ENCODE assay signal across 31 mouse cellular contexts in the genomic region with DNA sequence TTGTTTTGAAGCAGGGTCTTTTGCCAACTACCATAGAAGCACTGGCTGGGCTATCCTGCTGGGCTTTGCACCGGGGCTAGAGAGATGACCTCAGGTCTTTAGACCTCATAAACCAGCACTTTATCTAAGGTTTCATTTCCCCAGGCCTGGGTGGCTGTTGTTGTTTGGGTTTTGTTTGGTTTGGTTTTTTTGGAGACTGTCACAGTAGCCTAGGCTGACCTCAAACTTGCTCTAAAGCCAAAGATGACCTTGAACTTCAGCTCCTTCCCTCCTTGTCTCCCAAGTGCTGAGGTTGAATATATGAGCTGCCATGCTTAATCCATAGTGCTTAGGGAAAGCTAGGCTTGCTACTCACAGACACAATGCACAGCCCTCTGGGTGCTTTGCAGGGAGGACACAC.
"Had no signal": no experiment of that assay in that cellular context is flagged by ENCODE, and none has a peak within 500 bp of the region (broad histone marks: within the 10 kb centered on the region; RNA-seq: fewer than 3 reads in every experiment).

No protein-coding gene starts in this region.

- H3K9me3 ChIP-seq: limb, embryonic 10.5 days; limb, embryonic 12.5 days; limb, embryonic 13.5 days; limb, embryonic 15.5 days; liver, embryonic 12.5 days; liver, embryonic 13.5 days; liver, embryonic 15.5 days; lung, embryonic 15.5 days; megakaryocyte, embryonic 14.5 days; midbrain, embryonic 10.5 days; midbrain, embryonic 12.5 days; midbrain, embryonic 13.5 days; midbrain, embryonic 15.5 days; neural tube, embryonic 12.5 days had no signal

- H3K9ac ChIP-seq: limb, embryonic 12.5 days; limb, embryonic 13.5 days; limb, embryonic 15.5 days; liver, embryonic 12.5 days; liver, embryonic 13.5 days; liver, embryonic 14.5 days; liver, embryonic 15.5 days; liver, postnatal 0 days; lung, embryonic 14.5 days; lung, embryonic 15.5 days; midbrain, embryonic 12.5 days; midbrain, embryonic 13.5 days; midbrain, embryonic 15.5 days; neural tube, embryonic 12.5 days had no signal

- H3K27me3 ChIP-seq: limb, embryonic 12.5 days; limb, embryonic 13.5 days; limb, embryonic 15.5 days; liver, embryonic 12.5 days; liver, embryonic 13.5 days; liver, embryonic 15.5 days; lung, embryonic 15.5 days; megakaryocyte, embryonic 14.5 days; midbrain, embryonic 12.5 days; midbrain, embryonic 13.5 days; midbrain, embryonic 15.5 days; neural tube, embryonic 12.5 days had no signal

- DNase-seq: left cerebral cortex, postnatal 4 days; liver, embryonic 13.5 days; liver, postnatal 0 days; lung, adult 18-20 months; lung, adult 2 months; lung, embryonic 14.5 days; lung, postnatal 10 days; lung, postnatal 14 days; lung, postnatal 36 days; lung, postnatal 4 days; midbrain, embryonic 14.5 days had no signal

- H3K4me3 ChIP-seq: left cerebral cortex, adult 2 months; limb, embryonic 10.5 days; limb, embryonic 12.5 days; limb, embryonic 13.5 days; limb, embryonic 15.5 days; liver, embryonic 12.5 days; liver, embryonic 13.5 days; liver, embryonic 15.5 days; lung, embryonic 15.5 days; megakaryocyte, embryonic 14.5 days; midbrain, embryonic 10.5 days; midbrain, embryonic 12.5 days; midbrain, embryonic 13.5 days; midbrain, embryonic 15.5 days; myocyte; neural tube, embryonic 12.5 days had no signal

- H3K27ac ChIP-seq: left cerebral cortex, adult 2 months; limb, embryonic 10.5 days; limb, embryonic 12.5 days; limb, embryonic 13.5 days; limb, embryonic 15.5 days; liver, embryonic 12.5 days; liver, embryonic 13.5 days; liver, embryonic 14.5 days; liver, embryonic 15.5 days; lung, embryonic 15.5 days; macrophage; midbrain, embryonic 10.5 days; midbrain, embryonic 12.5 days; midbrain, embryonic 13.5 days; midbrain, embryonic 15.5 days; neural tube, embryonic 12.5 days had no signal

- H3K4me2 ChIP-seq: limb, embryonic 12.5 days; limb, embryonic 13.5 days; limb, embryonic 15.5 days; liver, embryonic 11.5 days; liver, embryonic 12.5 days; liver, embryonic 13.5 days; liver, embryonic 15.5 days; lung, embryonic 14.5 days; lung, embryonic 15.5 days; midbrain, embryonic 12.5 days; midbrain, embryonic 13.5 days; midbrain, embryonic 15.5 days; neural tube, embryonic 12.5 days had no signal

- ATAC-seq: liver, embryonic 12.5 days; lung, postnatal 0 days; midbrain, embryonic 13.5 days; midbrain, embryonic 15.5 days; midbrain, embryonic 16.5 days had no signal

- H3K4me1 ChIP-seq: liver, embryonic 12.5 days; liver, embryonic 13.5 days; liver, embryonic 15.5 days; lung, embryonic 15.5 days; midbrain, embryonic 15.5 days had no signal
